Mouse (Mus musculus) embryonic facial prominence, embryonic 15.5 days (tissue): Measurements from ENCODE around the gene Dxo. TPM values are rescaled to one million over a fixed set of nuclear protein-coding genes. Genes with fewer than 3 reads are reported as not detected.
A peak's percentile ranks its signal among the peaks of the same experiment; 100 is the strongest.
"Not testable (repeated sequence)": the region's sequence is repeated elsewhere in the genome, so short reads cannot be mapped to it uniquely, and the experiment has no call there.

Experiments used
- ATAC-seq: fragments of 200-750 bp; cut with Nextera tagmentation; 2 replicates; pipeline ENCODE4 v1.8.0; 2017; ENCODE audit warnings: low read depth, moderate TSS enrichment; ENCODE audit not compliant: insufficient number of reproducible peaks, low FRiP score, low TSS enrichment
- H3K27ac ChIP-seq: fragments of 300-500 bp; sonication (generic); replicated peaks from 2 replicates; pipeline ENCODE4 v1.5.1; 2015; ENCODE audit warnings: mild to moderate bottlenecking, inconsistent platforms
- H3K27me3 ChIP-seq: fragments of 300-500 bp; sonication (generic); 2 replicates; pipeline ENCODE4 v1.6.1; 2015; ENCODE audit warnings: inconsistent platforms
- H3K36me3 ChIP-seq: fragments of 300-500 bp; sonication (generic); 2 replicates; pipeline ENCODE4 v1.6.1; 2015; ENCODE audit warnings: mild to moderate bottlenecking, inconsistent platforms
- H3K4me1 ChIP-seq: fragments of 300-500 bp; sonication (generic); 2 replicates; pipeline ENCODE4 v1.6.1; 2015; ENCODE audit warnings: inconsistent platforms
- H3K4me2 ChIP-seq: fragments of 300-500 bp; sonication (generic); replicated peaks from 2 replicates; pipeline ENCODE4 v1.6.1; 2015; ENCODE audit warnings: mild to moderate bottlenecking, inconsistent platforms
- H3K4me3 ChIP-seq: fragments of 300-500 bp; sonication (generic); replicated peaks from 2 replicates; pipeline ENCODE4 v1.5.1; 2015; ENCODE audit warnings: mild to moderate bottlenecking, inconsistent platforms
- H3K9ac ChIP-seq: fragments of 300-500 bp; sonication (generic); 2 replicates; pipeline ENCODE4 v1.6.1; 2015; ENCODE audit warnings: inconsistent platforms
- H3K9me3 ChIP-seq: fragments of 300-500 bp; sonication (generic); replicated peaks from 2 replicates; pipeline ENCODE4 v1.6.1; 2016; ENCODE audit warnings: inconsistent platforms
- WGBS: fragments of 180-500 bp; shearing (Covaris S2); methylation state at CpG from one replicate; pipeline ENCODE4 v1.1.7; 2015; 5-methylcytosine and 5-hydroxymethylcytosine counted together
- polyA plus RNA-seq: library from polyadenylated mRNA; unstranded; fragments of >200 nt; fragmentation: Nextera tagmentation; extraction: Ambion mirVana; gene quantifications from 2 replicates; pipeline ENCODE4 v1.2.1, GENCODE M21; 2015

Gene Dxo
- polyA plus RNA-seq, 1 experiment from 2014 or later = 70.7 TPM

DNA sequence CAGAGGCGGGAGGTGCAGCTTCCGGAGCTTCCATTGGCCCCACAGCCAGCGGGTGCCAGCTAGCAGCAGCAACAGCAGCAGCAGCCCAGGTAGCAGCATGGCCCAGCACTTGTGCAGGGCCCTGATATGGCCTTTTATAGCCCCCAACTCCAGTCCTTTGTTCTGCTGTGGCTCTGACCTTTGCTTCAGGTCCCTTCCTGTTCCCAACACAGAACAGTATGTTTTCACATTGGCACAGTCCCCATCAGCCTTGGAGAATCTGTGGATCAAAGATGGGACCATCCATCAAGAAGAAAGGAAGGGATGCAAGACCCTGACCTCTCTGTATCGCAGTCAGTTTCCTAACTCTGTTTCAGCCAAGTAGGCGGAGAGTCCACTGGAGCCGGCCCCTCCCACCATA, 32.5 kb upstream of the Dxo start, which contains the start of gene Cyp21a1:
Gene Cyp21a1, minus strand, starts transcription at position 261 of the 400 bp plus-strand sequence.
- not testable (repeated sequence) for H3K4me3 ChIP-seq, H3K27me3 ChIP-seq, H3K9me3 ChIP-seq, ATAC-seq, H3K27ac ChIP-seq, H3K9ac ChIP-seq, H3K36me3 ChIP-seq, H3K4me1 ChIP-seq, H3K4me2 ChIP-seq
- WGBS = 97% methylated on average over 5 of the region's 6 CpGs

DNA sequence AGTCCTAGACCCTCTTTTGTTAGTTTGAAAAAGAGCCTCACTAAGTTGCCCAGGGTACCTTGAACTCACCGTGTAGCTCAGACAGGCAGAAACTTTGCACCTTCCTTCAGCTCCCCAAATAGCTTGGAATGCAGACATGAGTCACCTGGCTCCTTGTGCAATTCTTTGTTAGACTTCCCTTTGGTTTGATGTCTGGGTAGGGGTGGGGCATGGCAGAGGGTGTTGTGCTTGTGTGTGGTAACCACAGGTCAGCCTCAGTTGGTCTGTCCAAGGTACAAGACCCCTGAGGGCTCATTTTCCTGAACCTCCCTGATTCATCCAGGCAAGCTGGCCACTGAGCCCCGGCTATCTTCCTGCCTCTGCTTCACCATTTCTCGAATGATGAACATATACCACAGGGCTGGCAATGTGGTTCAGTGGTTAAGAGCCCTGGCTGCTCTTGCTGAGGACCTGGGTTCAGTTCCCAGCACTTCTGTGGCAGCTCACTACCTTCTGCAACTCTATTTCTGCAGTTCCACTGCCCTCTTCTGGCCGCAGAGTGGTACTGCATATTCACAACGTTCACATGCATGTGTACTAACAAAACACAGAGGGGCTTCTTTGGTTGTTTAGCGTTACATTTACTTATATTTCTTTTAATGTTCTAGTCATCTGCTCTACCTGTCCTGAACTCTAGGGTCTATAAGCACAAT, 31.8 kb upstream of the Dxo start:
- H3K4me3 ChIP-seq = no peak overlapping the region
- no peaks in the 10 kb centered on the region for H3K4me1 ChIP-seq
- peaks cover 9% of the 10 kb centered on the region; the same call in 1 of the 2 replicates for H3K9me3 ChIP-seq
- H3K9ac ChIP-seq = no peak overlapping the region
- H3K27me3 ChIP-seq = no peaks in the 10 kb centered on the region
- H3K27ac ChIP-seq = no peak overlapping the region
- no peaks in the 10 kb centered on the region for H3K36me3 ChIP-seq
- no peak overlapping the region for H3K4me2 ChIP-seq
- 73% methylated on average over 6 of the region's 6 CpGs for WGBS
- ATAC-seq = no peak

DNA sequence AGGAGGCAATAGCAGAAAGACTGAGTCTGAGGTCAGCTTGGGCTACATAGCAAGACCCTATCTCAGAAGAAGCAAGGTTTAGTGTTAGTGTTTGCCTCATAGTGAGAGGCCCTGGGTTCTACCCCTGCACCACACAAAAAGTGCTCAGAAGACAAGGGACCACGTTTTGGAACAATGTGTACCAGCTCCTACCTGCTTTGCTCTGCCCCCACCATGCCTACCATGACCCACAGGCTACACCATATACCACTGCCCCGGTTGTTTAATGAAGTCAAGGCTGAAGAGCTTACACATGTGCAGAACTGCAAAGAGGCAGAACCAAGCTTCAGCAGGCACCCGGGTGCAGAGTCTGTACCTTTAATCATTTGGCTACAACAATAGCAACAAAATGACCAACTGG, 29.6 kb upstream of the Dxo start:
- 60% methylated on average over 3 of the region's 3 CpGs for WGBS
- H3K9ac ChIP-seq = no peak overlapping the region
- H3K27me3 ChIP-seq = no peaks in the 10 kb centered on the region
- no peak overlapping the region for H3K4me2 ChIP-seq
- ATAC-seq = no peak
- no peak overlapping the region for H3K27ac ChIP-seq
- H3K36me3 ChIP-seq = no peaks in the 10 kb centered on the region
- H3K4me1 ChIP-seq = no peaks in the 10 kb centered on the region
- H3K9me3 ChIP-seq = peaks cover 9% of the 10 kb centered on the region; the same call in 1 of the 2 replicates
- H3K4me3 ChIP-seq = no peak overlapping the region

DNA sequence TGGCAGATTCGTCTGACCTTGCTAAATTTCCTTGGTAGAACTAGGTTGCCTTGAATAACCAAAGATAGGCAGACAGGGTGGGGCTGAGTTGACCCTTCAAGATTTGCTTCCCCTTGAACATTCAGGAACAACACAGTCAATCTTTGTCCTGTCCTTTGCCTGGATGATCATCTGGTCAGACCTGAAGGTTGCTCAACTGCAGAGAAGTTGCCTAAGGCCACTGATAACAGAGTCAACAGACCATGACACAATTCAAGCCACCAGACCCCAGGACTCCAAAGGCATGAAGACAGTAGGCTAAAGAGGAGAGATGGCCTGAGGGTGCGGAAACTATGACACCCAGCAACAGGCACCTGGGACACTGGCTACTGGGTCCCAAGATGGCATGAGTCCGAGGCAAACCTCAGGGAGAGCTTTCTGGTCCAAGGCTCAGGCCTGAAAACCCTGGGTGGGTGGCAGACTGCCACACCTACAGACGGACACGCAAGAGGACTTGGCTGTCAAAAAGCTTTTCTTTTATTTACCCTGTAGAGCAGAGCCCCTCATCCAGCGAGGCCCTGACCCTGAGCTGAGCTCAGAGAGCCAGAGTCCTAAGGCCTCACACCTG, 28.1 kb upstream of the Dxo start:
- Histone ChIP-seq H3K36me3 (no peaks in the 10 kb centered on the region), H3K4me3 (no peak overlapping the region), H3K27ac (no peak overlapping the region), H3K27me3 (no peaks in the 10 kb centered on the region), H3K4me1 (no peaks in the 10 kb centered on the region), H3K4me2 (no peak overlapping the region), H3K9me3 (peaks cover 9% of the 10 kb centered on the region; the same call in 1 of the 2 replicates), H3K9ac (no peak overlapping the region)
- ATAC-seq = no peak
- WGBS = 81% methylated on average over 6 of the region's 6 CpGs

DNA sequence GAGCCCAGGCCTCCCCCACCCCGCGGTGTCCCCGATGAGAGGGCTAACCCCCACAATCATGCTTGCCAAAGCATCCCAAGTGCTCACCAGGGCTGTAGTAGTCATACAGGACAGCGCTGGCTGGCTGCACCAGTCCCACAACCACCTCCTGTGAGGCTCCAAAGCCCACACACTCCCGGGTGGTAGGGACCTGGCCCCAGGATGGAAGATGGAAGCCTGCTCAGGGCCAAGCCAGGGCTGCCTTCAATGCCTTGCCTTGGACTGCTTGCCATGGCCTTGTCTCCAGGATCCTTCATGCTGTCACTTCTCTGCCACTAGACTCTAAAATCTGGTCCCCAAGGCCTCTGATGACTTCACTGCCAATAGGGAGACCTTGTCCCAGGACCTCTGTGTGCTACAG, 26.4 kb upstream of the Dxo start:
- H3K27me3 ChIP-seq, H3K27ac ChIP-seq, H3K9me3 ChIP-seq, ATAC-seq, H3K4me3 ChIP-seq, H3K4me1 ChIP-seq, H3K36me3 ChIP-seq, H3K4me2 ChIP-seq, H3K9ac ChIP-seq: not testable (repeated sequence)
- WGBS = 89% methylated on average over 5 of the region's 5 CpGs

DNA sequence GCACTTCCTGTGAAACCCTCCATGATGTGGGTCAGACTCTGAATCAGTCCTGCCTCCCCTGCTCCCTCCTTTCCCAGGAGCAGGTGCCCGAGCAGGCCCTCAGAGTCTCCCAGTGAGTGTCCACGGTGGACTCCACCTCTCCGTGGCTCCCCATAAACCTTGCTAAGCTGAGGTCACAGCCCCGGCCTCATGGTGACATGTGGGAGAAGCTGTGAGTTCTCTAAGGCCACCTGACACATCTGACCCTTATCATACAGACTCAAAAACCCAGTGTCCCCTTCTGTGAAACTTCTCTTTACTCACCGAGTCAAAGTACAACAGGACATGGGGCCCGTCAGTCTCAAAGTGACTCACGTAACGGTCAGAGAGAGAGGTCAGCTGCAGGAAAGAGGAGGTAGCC, 26.0 kb upstream of the Dxo start:
- H3K9me3 ChIP-seq, H3K27ac ChIP-seq, H3K9ac ChIP-seq, H3K27me3 ChIP-seq, H3K4me2 ChIP-seq, ATAC-seq, H3K4me1 ChIP-seq, H3K36me3 ChIP-seq, H3K4me3 ChIP-seq: not testable (repeated sequence)
- WGBS = 86% methylated on average over 8 of the region's 8 CpGs

DNA sequence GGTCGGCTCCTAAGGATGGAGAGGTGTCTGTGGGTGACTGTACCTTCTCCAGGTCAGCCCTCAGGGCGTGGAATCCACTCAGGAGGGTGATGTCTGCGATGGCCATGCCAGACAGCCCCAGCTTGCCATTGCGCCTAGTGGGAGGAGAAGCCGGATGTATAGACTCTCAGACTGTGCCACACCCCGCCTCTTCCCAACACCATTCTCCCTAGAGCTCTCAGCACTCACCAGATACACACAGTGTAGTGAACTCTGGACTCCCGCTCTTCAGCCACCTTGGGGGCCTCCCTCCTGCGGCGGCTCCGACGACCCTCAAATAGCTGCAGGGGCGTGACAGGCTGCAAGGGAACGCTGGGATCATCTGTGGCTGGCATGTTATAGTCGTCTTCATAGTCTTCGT, 25.5 kb upstream of the Dxo start:
- Histone ChIP-seq H3K4me2 (no peak overlapping the region), H3K4me3 (no peak overlapping the region), H3K4me1 (no peaks in the 10 kb centered on the region), H3K27ac (no peak overlapping the region), H3K9me3 (no peaks in the 10 kb centered on the region), H3K36me3 (no peaks in the 10 kb centered on the region), H3K9ac (no peak overlapping the region), H3K27me3 (no peaks in the 10 kb centered on the region)
- 69% methylated on average over 15 of the region's 15 CpGs for WGBS
- no peak for ATAC-seq

DNA sequence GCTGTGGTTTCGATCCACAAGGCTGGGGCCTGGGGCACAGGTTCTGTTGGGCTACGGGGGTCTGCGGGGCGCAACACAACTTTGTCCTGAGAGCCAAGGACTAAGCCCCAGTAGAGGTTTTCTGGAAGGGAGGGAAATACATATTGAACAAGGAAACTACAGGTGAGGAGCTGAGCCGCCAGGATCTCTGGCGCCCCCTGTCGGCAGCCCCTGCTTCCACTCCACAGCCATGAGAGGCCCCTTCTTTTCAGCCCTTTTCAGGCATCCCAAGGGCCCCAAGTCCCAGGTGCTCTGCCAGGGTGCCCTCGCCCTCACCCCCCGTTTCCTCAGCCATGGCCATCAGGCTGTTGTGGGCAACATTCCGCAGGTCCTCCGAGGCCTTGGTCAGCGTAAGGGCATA, 23.1 kb upstream of the Dxo start:
- H3K36me3 ChIP-seq, H3K4me3 ChIP-seq, H3K4me2 ChIP-seq, H3K9me3 ChIP-seq, H3K9ac ChIP-seq, ATAC-seq, H3K4me1 ChIP-seq, H3K27me3 ChIP-seq, H3K27ac ChIP-seq: not testable (repeated sequence)
- 59% methylated on average over 12 of the region's 12 CpGs for WGBS

DNA sequence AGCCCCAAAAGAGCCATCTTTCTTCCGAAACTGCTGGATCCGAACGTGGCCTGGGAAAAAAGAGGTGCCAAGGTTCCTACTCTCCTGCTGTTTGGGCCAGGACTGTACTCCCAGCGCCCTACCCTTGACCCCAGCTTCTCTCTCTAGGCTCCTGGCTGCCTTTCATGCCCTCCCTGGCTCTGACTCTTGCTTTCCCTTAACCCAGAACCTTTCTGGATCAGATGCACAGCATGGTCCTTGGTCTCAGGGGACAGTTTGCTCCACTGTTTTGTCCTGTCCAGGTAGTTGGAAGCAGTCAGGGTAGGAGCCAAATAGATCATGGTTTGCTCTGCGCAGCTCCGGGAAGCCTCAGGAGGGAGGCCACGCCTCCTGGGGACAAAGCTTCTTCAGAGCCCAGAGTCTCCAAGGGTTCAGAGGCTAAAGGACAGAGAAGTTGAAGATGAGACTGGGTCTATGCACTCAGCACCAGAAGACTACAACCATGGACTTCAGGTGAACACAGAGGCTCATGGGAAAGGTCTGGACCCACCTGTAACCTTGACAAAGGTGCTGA, 21.9 kb upstream of the Dxo start:
- Histone ChIP-seq H3K4me1 (no peaks in the 10 kb centered on the region), H3K27me3 (no peaks in the 10 kb centered on the region), H3K27ac (no peak overlapping the region), H3K9ac (no peak overlapping the region), H3K9me3 (no peaks in the 10 kb centered on the region), H3K4me3 (no peak overlapping the region), H3K36me3 (no peaks in the 10 kb centered on the region), H3K4me2 (no peak overlapping the region)
- WGBS = 83% methylated on average over 7 of the region's 7 CpGs
- no peak for ATAC-seq

DNA sequence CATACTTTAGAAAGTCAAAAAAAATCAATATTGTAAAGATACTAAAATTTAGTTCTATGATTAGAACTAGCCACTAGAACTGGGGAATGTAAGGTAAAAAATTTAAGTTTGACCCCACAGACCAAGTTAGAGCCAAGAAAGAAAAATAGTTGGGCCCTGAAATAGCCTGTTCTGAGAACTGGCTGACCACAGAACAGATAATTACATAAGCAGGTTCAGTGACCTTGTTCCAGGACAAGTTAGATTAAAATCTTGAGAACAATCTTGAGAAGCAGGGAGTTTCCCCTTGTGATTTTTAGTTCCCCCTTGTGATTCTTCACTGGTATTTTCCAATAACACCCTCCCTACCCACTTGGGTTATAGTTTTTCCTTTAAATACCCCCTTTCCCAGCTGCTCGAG, 6.0 kb upstream of the Dxo start:
- not testable (repeated sequence) for H3K27ac ChIP-seq, H3K4me1 ChIP-seq, H3K4me2 ChIP-seq, H3K27me3 ChIP-seq, H3K4me3 ChIP-seq, ATAC-seq, H3K9me3 ChIP-seq, H3K9ac ChIP-seq
- H3K36me3 ChIP-seq = peaks cover 70% of the 10 kb centered on the region
- WGBS = 88% methylated on average over 1 of the region's 1 CpGs

DNA sequence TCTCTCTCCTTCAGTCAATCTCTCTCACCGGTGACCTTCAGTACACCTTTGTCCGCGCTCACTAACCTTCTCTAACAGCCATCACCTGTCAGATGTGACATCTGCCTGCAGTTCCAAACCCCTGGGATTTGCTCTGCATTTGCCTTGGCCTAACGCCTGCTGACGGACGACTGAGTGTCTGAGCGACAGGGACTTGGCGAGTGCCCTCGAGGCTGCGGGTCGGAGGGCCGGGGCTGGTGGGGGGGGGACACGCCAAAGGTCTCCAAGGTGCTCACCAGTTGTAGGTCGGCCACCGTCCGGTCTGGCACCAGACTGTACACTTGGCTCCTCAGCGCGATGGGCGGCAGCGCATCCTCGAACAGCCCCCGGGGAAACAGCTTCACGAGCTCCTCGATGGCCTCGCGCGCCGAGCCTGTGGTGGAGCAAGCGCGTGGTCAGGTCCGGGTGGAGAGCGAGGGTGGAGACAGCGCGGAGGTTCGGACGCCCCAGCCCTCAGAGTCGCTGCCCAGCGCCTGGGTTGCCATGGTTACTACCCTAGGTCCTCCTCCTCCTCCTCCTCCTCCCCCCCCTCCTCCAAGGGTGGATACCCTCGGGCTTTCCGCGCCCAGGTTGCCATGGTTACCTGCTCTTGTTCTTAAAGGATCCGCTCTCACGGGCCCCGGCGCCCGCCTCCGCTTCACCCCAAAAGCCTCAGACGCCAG, 514 bp upstream of the Dxo start:
- Histone ChIP-seq H3K4me2 (peak overlapping the region; percentile 99), H3K36me3 (peaks cover 45% of the 10 kb centered on the region), H3K9ac (peak overlapping the region; percentile 73), H3K9me3 (no peaks in the 10 kb centered on the region), H3K27ac (peak overlapping the region; percentile 86), H3K4me1 (peaks cover 24% of the 10 kb centered on the region), H3K27me3 (no peaks in the 10 kb centered on the region), H3K4me3 (peak overlapping the region; percentile 86)
- peak; percentile 65 for ATAC-seq
- WGBS = 3% methylated on average over 48 of the region's 48 CpGs
